In genomic region chr12:104443716-104444115, GRCm38 (mm10) we compare ENCODE assay signal across 21 mouse cellular contexts. TPM values are rescaled to one million over a fixed set of nuclear protein-coding genes. Genes with fewer than 3 reads are reported as not detected.
DNase-seq lines count a peak whose midpoint lies in the region; TF ChIP-seq lines count a peak whose summit lies in the region.
"Had no signal": no experiment of that assay in that cellular context is flagged by ENCODE, and none has a peak within 500 bp of the region (broad histone marks: within the 10 kb centered on the region; RNA-seq: fewer than 3 reads in every experiment).

No protein-coding gene starts in this region.

- H3K79me3 ChIP-seq in C2C12 (ENCODE audit: low read depth), result no peaks in the 10 kb centered on the region

- intact Hi-C loops in heart, postnatal 14 days (cut with DNase I), result loop anchor here (10.0 kb wide), 1 partner anchor 171 kb away; no protein-coding TSS in a partner anchor

- H3K9ac ChIP-seq in CH12.LX (ENCODE audit: insufficient read depth, low read depth), result no peak overlapping the region
- H3K9ac ChIP-seq: embryonic facial prominence, embryonic 15.5 days; hindbrain, embryonic 12.5 days had no signal

- no peak for TF ChIP-seq RAD21 in CH12.LX (IDR thresholded peaks at IDR 0.05; ENCODE audit: low read depth, low read length)

- H3K27ac ChIP-seq in CH12.LX (ENCODE audit: insufficient read depth, low read depth), result no peak overlapping the region
- H3K27ac ChIP-seq: embryonic facial prominence, embryonic 15.5 days; forebrain, embryonic 10.5 days; hindbrain, embryonic 12.5 days had no signal

- no peak overlapping the region for H3ac ChIP-seq in C2C12 (ENCODE audit: control insufficient read depth, insufficient read length, low read depth)

- H3K27me3 ChIP-seq in C2C12 (ENCODE audit: control insufficient read depth, insufficient read depth, insufficient read length), result peaks cover 5% of the 10 kb centered on the region
- peaks cover 45% of the 10 kb centered on the region for H3K27me3 ChIP-seq in CH12.LX (replicated peaks)

- no peak for TF ChIP-seq EP300 in CH12.LX (IDR thresholded peaks at IDR 0.05; ENCODE audit: low read length)

- dilution Hi-C loops in CH12.LX (cut with MboI; ENCODE audit: extremely low pct_ligation_motif_present, extremely low pct_unique_long_range_greater_than_20kb, low sequenced_read_pairs), result no loop called here

- DNase-seq in heart, postnatal 14 days, result peak; percentile 20 to 32
- DNase-seq in heart, adult 11 months, result no peak
- DNase-seq in CH12.LX (ENCODE audit: extremely low read depth) (no peak), ZHBTc4 (ENCODE audit: low read depth, low spot score) (peak; percentile 67)
- no peak for DNase-seq in kidney, postnatal 14 days
- DNase-seq: adrenal gland, postnatal 10 days; cerebellum, adult 11 months; cerebellum, adult 8-10 months; embryo, embryonic 11 days; gastrocnemius, postnatal 10 days; kidney, adult 8-10 months had no signal

- no peaks in the 10 kb centered on the region for H3K36me3 ChIP-seq in C2C12 (ENCODE audit: control insufficient read depth, insufficient read depth)
- no peaks in the 10 kb centered on the region for H3K36me3 ChIP-seq in CH12.LX (replicated peaks in 1 of 2; ENCODE audit: control insufficient read depth in 1 of 2, insufficient read depth in 1 of 2, low read length in 1 of 2)
- H3K36me3 ChIP-seq: embryonic facial prominence, embryonic 15.5 days; forebrain, embryonic 10.5 days; hindbrain, embryonic 12.5 days had no signal

- no peak overlapping the region for H3K4me2 ChIP-seq in CH12.LX (ENCODE audit: insufficient read depth, low read depth, poor library complexity, severe bottlenecking)
- H3K4me2 ChIP-seq: embryonic facial prominence, embryonic 15.5 days; hindbrain, embryonic 12.5 days had no signal

- no peaks in the 10 kb centered on the region for H3K9me3 ChIP-seq in CH12.LX (replicated peaks; ENCODE audit: low read length)
- H3K9me3 ChIP-seq: embryonic facial prominence, embryonic 15.5 days; forebrain, embryonic 10.5 days; hindbrain, embryonic 12.5 days had no signal

- in situ Hi-C loops in CH12.LX (cut with MboI; ENCODE audit: low pct_ligation_motif_present, low pct_unique_long_range_greater_than_20kb, low sequenced_read_pairs), result loop anchor here (25.0 kb wide), 1 partner anchor 494 kb away; no protein-coding TSS in a partner anchor

- TF ChIP-seq CTCF in C2C12 (IDR thresholded peaks at IDR 0.05; ENCODE audit: control insufficient read depth, insufficient read depth, insufficient read length) (no peak), CH12.LX (conservative IDR thresholded peaks at IDR 0.05 in 1 of 2, IDR thresholded peaks at IDR 0.05 in 1 of 2; ENCODE audit: low read depth in 2 of 2, low read length in 2 of 2) (no peak)

- H3K4me3 ChIP-seq in C2C12 (ENCODE audit: insufficient read depth, poor library complexity, severe bottlenecking) (no peak overlapping the region), CH12.LX (replicated peaks in 1 of 3; ENCODE audit: low read depth in 2 of 3, low read length in 2 of 3, poor library complexity in 1 of 3) (no peak overlapping the region)
- H3K4me3 ChIP-seq: embryonic facial prominence, embryonic 15.5 days; erythroblast, embryonic 14.5 days; forebrain, embryonic 10.5 days; hindbrain, embryonic 12.5 days had no signal

- H3K4me1 ChIP-seq in CH12.LX (ENCODE audit: control insufficient read depth in 1 of 2, insufficient read depth in 2 of 2), result no peaks in the 10 kb centered on the region
- H3K4me1 ChIP-seq: hindbrain, embryonic 12.5 days had no signal

- no peak for TF ChIP-seq POLR2A in CH12.LX (IDR thresholded peaks at IDR 0.05; ENCODE audit: low read depth, low read length)

- H3K79me2 ChIP-seq in C2C12 (ENCODE audit: control insufficient read depth, insufficient read depth), result no peaks in the 10 kb centered on the region
- no peaks in the 10 kb centered on the region for H3K79me2 ChIP-seq in CH12.LX (replicated peaks; ENCODE audit: control insufficient read depth, extremely low read depth, insufficient read depth, poor library complexity, severe bottlenecking)

TF ChIP-seq in C2C12, 6 proteins besides CTCF, POLR2A, EP300 and RAD21:
- TF ChIP-seq MAX (IDR thresholded peaks at IDR 0.05) (no peak), USF1 (IDR thresholded peaks at IDR 0.05; ENCODE audit: low read depth) (peak; percentile 7)

TF ChIP-seq in CH12.LX, 34 proteins besides CTCF, POLR2A, EP300 and RAD21:
- TF ChIP-seq ZKSCAN1 (IDR thresholded peaks at IDR 0.05; ENCODE audit: borderline replicate concordance, low read depth, low read length) (no peak), ZC3H11A (IDR thresholded peaks at IDR 0.05; ENCODE audit: low read depth, low read length) (no peak), USF1 (IDR thresholded peaks at IDR 0.05; ENCODE audit: low read depth, low read length) (peak; percentile 22; the same call in 1 of the 2 replicates)

RNA-seq across cellular contexts. Expression of gene Gsc, which starts 29.4 kb away (rescaled TPM):
- total RNA-seq in heart, postnatal 14 days (2021), result not detected
- polyA plus RNA-seq in C2C12 (2012; fragmentation: generic; extraction: Trizol) (not detected), CH12.LX (2012; ENCODE audit: insufficient read length, low read depth) (not detected in 2 replicates)
- total RNA-seq in CH12.LX (2012; rRNA removed) (not detected in 2 replicates), CH12.LX (2014; rRNA removed) (not detected in 2 replicates)
- total RNA-seq: common myeloid progenitor, adult 5-6 weeks had no signal
- polyA plus RNA-seq: CD4-positive, CD25-positive, alpha-beta regulatory T cell, adult 4 months; erythroblast, embryonic 14.5 days; inflammation-experienced regulatory T-cells, adult 6 months; intestine, postnatal 0 days had no signal

RNA-seq across cellular contexts. Expression of gene Serpina3n, which starts 37.2 kb away (rescaled TPM):
- total RNA-seq in heart, postnatal 14 days (2021), result 1 to 10 TPM; 2.6 to 6.0 TPM
- not detected for polyA plus RNA-seq in C2C12 (2012; fragmentation: generic; extraction: Trizol)
- total RNA-seq in CH12.LX (2012; rRNA removed), result not detected in 2 replicates
- not detected in 2 replicates for total RNA-seq in CH12.LX (2014; rRNA removed)
- polyA plus RNA-seq in CH12.LX (2012; ENCODE audit: insufficient read length, low read depth), result not detected in 2 replicates
- total RNA-seq: common myeloid progenitor, adult 5-6 weeks had no signal
- polyA plus RNA-seq: CD4-positive, CD25-positive, alpha-beta regulatory T cell, adult 4 months; erythroblast, embryonic 14.5 days; forebrain, embryonic 10.5 days; forebrain, embryonic 14.5 days; inflammation-experienced regulatory T-cells, adult 6 months had no signal

Comparison
In these comparisons a context has a peak if more than half of its experiments do, and no peak if none do; other contexts are left out.
1. DNase-seq: peak in heart, postnatal 14 days (2 of 2) and ZHBTc4 (single experiment); none in heart, adult 11 months (single experiment), CH12.LX (single experiment) and kidney, postnatal 14 days (single experiment).